Mouse (Mus musculus) lung, embryonic 14.5 days (tissue): ENCODE measurements around the gene Rasl10a. TPM values are rescaled to one million over a fixed set of nuclear protein-coding genes. Genes with fewer than 3 reads are reported as not detected.

Source experiments
- ATAC-seq: fragments of 200-750 bp; cut with Nextera tagmentation; 2 replicates; pipeline ENCODE4 v1.8.0; 2017; ENCODE audit warnings: mild to moderate bottlenecking, moderate TSS enrichment, moderate library complexity; ENCODE audit not compliant: insufficient read depth
- DNase-seq: peaks from one replicate; pipeline ENCODE4 v3.0.0-alpha.2; 2015
- H3K27ac ChIP-seq: fragments of 300-500 bp; sonication (generic); 2 replicates; pipeline ENCODE4 v1.5.1; 2014; ENCODE audit warnings: low read depth, mild to moderate bottlenecking, moderate library complexity
- H3K27me3 ChIP-seq: fragments of 300-500 bp; sonication (generic); 2 replicates; pipeline ENCODE4 v1.6.1; 2014; ENCODE audit warnings: low read length, control low read depth; ENCODE audit not compliant: insufficient read depth
- H3K36me3 ChIP-seq: fragments of 300-500 bp; sonication (generic); 2 replicates; pipeline ENCODE4 v1.6.1; 2014; ENCODE audit warnings: control low read depth; ENCODE audit not compliant: insufficient read depth
- H3K4me1 ChIP-seq: fragments of 300-500 bp; sonication (generic); 2 replicates; pipeline ENCODE4 v1.6.1; 2014; ENCODE audit warnings: antibody characterized with exemption, control low read depth; ENCODE audit not compliant: insufficient read depth
- H3K4me2 ChIP-seq: fragments of 300-500 bp; sonication (generic); 2 replicates; pipeline ENCODE4 v1.6.1; 2014; ENCODE audit warnings: mild to moderate bottlenecking
- H3K4me3 ChIP-seq: fragments of 300-500 bp; sonication (generic); 2 replicates; pipeline ENCODE4 v1.5.1; 2014; ENCODE audit warnings: low read depth, low read length
- H3K9ac ChIP-seq: fragments of 300-500 bp; sonication (generic); 2 replicates; pipeline ENCODE4 v1.6.1; 2014
- H3K9me3 ChIP-seq: fragments of 300-500 bp; sonication (generic); 2 replicates; pipeline ENCODE4 v1.6.1; 2016; ENCODE audit warnings: low read depth, low read length, control low read depth
- CTCF ChIP-seq: IDR thresholded peaks from 2 replicates; pipeline ENCODE4 v1.5.1; 2016; ENCODE audit warnings: antibody characterized with exemption, low read depth
- WGBS: fragments of 180-500 bp; shearing (Covaris S2); extraction: QIAGEN DNeasy Blood & Tissue Kit; methylation state at CpG from one replicate; pipeline ENCODE4 v1.1.7; 2014; 5-methylcytosine and 5-hydroxymethylcytosine counted together
- polyA plus RNA-seq: library from polyadenylated mRNA; unstranded; fragments of >200 nt; fragmentation: Nextera tagmentation; extraction: Ambion mirVana; gene quantifications from 2 replicates; pipeline ENCODE4 v1.2.1, GENCODE M21; 2014

The Rasl10a gene
- polyA plus RNA-seq, 1 experiment from 2014 or later, result 0.75 TPM

- H3K27ac ChIP-seq, result no peak overlapping the region
- no peak overlapping the region for H3K4me2 ChIP-seq
- no peaks in the 10 kb centered on the region for H3K27me3 ChIP-seq
- DNase-seq (no peak), ATAC-seq (no peak)
- no peak overlapping the region for H3K4me3 ChIP-seq
- no peaks in the 10 kb centered on the region for H3K9me3 ChIP-seq
- H3K36me3 ChIP-seq, result peaks cover 73% of the 10 kb centered on the region
- no peak overlapping the region; the same call in 1 of the 2 replicates for H3K9ac ChIP-seq
- no peaks in the 10 kb centered on the region for H3K4me1 ChIP-seq
- TF ChIP-seq CTCF, result no peak
- 84% methylated on average over 5 of the region's 5 CpGs for WGBS
Observed at GRCm38 (mm10) chr11:5016286-5016685, 41.6 kb upstream of the Rasl10a start.

- H3K36me3 ChIP-seq, result peaks cover 69% of the 10 kb centered on the region
- WGBS, result 61% methylated on average over 6 of the region's 6 CpGs
- no peaks in the 10 kb centered on the region for H3K27me3 ChIP-seq
- H3K4me1 ChIP-seq, result no peaks in the 10 kb centered on the region
- H3K9ac ChIP-seq, result no peak overlapping the region
- H3K9me3 ChIP-seq, result no peaks in the 10 kb centered on the region
- ATAC-seq, result no peak
- no peak overlapping the region for H3K27ac ChIP-seq
- peak; percentile 30 for DNase-seq
- peak; percentile 53 for TF ChIP-seq CTCF
- no peak overlapping the region for H3K4me2 ChIP-seq
- no peak overlapping the region for H3K4me3 ChIP-seq
Observed at GRCm38 (mm10) chr11:5017506-5017905, 40.4 kb upstream of the Rasl10a start.

GRCm38 (mm10) chr11:5025108-5025507 is 32.8 kb upstream of the Rasl10a start:
- Histone ChIP-seq H3K4me3 (no peak overlapping the region), H3K9me3 (no peaks in the 10 kb centered on the region), H3K9ac (no peak overlapping the region), H3K4me2 (no peak overlapping the region), H3K27me3 (no peaks in the 10 kb centered on the region), H3K4me1 (no peaks in the 10 kb centered on the region), H3K36me3 (peaks cover 55% of the 10 kb centered on the region), H3K27ac (no peak overlapping the region)
- whole genome bisulfite sequencing, result 97% methylated on average over 1 of the region's 1 CpGs
- TF ChIP-seq CTCF, result no peak
- no peak for DNase-seq
- no peak for ATAC-seq

GRCm38 (mm10) chr11:5028228-5028627 is 29.7 kb upstream of the Rasl10a start:
- 92% methylated on average over 7 of the region's 7 CpGs for WGBS
- no peak overlapping the region for H3K4me2 ChIP-seq
- TF ChIP-seq CTCF, result no peak
- H3K36me3 ChIP-seq, result peaks cover 67% of the 10 kb centered on the region
- H3K4me3 ChIP-seq, result no peak overlapping the region
- H3K9ac ChIP-seq, result no peak overlapping the region
- no peaks in the 10 kb centered on the region for H3K27me3 ChIP-seq
- no peak overlapping the region for H3K27ac ChIP-seq
- ATAC-seq, result no peak
- no peaks in the 10 kb centered on the region for H3K9me3 ChIP-seq
- no peaks in the 10 kb centered on the region for H3K4me1 ChIP-seq
- no peak for DNase-seq

- Histone ChIP-seq H3K9ac (no peak overlapping the region), H3K4me1 (no peaks in the 10 kb centered on the region), H3K9me3 (no peaks in the 10 kb centered on the region), H3K27me3 (no peaks in the 10 kb centered on the region), H3K27ac (no peak overlapping the region), H3K4me2 (no peak overlapping the region), H3K4me3 (no peak overlapping the region), H3K36me3 (peaks cover 71% of the 10 kb centered on the region)
- WGBS, result 94% methylated on average over 10 of the region's 10 CpGs
- no peak for TF ChIP-seq CTCF
- DNase-seq (no peak), ATAC-seq (no peak)
Observed at GRCm38 (mm10) chr11:5032706-5033105, 25.2 kb upstream of the Rasl10a start.

- no peak overlapping the region for H3K4me3 ChIP-seq
- DNase-seq (no peak), ATAC-seq (no peak)
- H3K4me1 ChIP-seq, result no peaks in the 10 kb centered on the region
- H3K36me3 ChIP-seq, result peaks cover 75% of the 10 kb centered on the region
- no peaks in the 10 kb centered on the region for H3K9me3 ChIP-seq
- H3K4me2 ChIP-seq, result no peak overlapping the region
- 83% methylated on average over 3 of the region's 3 CpGs for WGBS
- H3K9ac ChIP-seq, result no peak overlapping the region
- no peak overlapping the region for H3K27ac ChIP-seq
- no peak for TF ChIP-seq CTCF
- no peaks in the 10 kb centered on the region for H3K27me3 ChIP-seq
Observed at GRCm38 (mm10) chr11:5033136-5033535, 24.8 kb upstream of the Rasl10a start.

GRCm38 (mm10) chr11:5035421-5035820 is 22.5 kb upstream of the Rasl10a start:
- 94% methylated on average over 4 of the region's 4 CpGs for WGBS
- H3K9ac ChIP-seq, result no peak overlapping the region
- no peaks in the 10 kb centered on the region for H3K27me3 ChIP-seq
- H3K36me3 ChIP-seq, result peaks cover 76% of the 10 kb centered on the region
- H3K27ac ChIP-seq, result no peak overlapping the region
- no peak for TF ChIP-seq CTCF
- H3K4me3 ChIP-seq, result no peak overlapping the region
- H3K4me1 ChIP-seq, result no peaks in the 10 kb centered on the region
- no peak overlapping the region for H3K4me2 ChIP-seq
- no peaks in the 10 kb centered on the region for H3K9me3 ChIP-seq
- no peak for ATAC-seq
- DNase-seq, result no peak

- H3K9ac ChIP-seq, result no peak overlapping the region
- no peaks in the 10 kb centered on the region for H3K4me1 ChIP-seq
- no peak for TF ChIP-seq CTCF
- WGBS, result 78% methylated on average over 8 of the region's 8 CpGs
- H3K27me3 ChIP-seq, result no peaks in the 10 kb centered on the region
- no peak overlapping the region for H3K4me3 ChIP-seq
- no peak for DNase-seq
- no peak overlapping the region for H3K27ac ChIP-seq
- ATAC-seq, result no peak
- H3K4me2 ChIP-seq, result no peak overlapping the region
- no peaks in the 10 kb centered on the region for H3K9me3 ChIP-seq
- H3K36me3 ChIP-seq, result peaks cover 71% of the 10 kb centered on the region
Observed at GRCm38 (mm10) chr11:5037146-5037854, 20.6 kb upstream of the Rasl10a start.
